Mouse (Mus musculus): Measurements from ENCODE around the gene Khnyn.
A peak's percentile ranks its signal among the peaks of the same experiment; 100 is the strongest.

Gene Khnyn

DNA sequence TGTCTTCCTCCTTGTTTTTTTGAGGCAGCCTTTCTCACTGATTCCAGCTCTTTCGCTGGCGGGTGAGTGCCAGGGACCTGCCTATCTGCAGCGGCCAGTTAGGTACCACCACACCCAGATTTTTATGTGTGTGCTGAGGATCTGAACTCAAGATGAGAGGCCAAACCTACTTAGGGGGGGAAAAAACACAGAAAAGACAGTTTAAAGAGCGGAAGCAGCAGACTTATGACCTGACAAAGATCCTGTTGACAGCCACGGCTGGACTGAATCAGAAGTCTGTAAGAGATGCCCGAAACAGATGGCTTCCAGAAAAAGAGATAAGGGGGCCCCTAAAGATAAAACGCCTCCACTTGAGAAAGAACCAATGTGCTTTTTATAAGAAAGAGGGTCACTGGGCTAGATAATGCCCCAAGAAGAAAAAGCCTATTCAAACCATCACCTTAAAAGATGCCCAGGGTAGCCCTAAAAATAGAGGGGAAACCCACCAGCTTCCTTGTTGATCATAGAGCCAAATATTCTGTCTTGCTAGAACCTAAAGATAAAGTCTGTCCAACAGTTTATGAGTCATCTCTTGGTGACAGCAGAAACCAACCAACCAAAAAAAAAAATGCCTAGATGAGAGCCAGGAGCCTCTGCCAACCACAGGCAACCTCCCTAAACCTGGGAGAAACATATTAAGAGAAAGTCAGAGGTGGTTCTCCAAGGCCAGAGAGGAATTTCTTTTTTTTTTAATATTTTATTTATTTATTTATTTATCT is 37.9 kb downstream of the Khnyn start:
- DNase-seq, result no peak

DNA sequence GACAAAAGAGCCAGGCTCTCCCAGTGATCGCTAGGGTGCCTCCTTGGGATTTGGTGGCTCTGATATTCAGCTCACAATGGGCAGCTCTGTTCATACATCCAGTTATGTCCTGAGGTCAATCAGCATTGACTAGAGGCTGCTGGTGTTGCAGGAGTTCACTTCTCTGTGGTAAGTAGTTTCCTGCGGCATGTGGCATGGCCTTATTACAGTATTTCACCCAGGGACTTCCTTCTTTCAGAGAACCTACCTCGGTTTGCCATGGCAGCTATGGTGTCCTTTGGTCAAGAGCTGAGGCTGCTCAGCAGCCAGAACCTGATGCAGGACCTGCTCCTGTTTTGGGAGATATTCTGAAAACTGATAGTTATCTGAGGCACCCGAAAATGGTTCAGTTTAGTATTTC is 42.1 kb downstream of the Khnyn start:
- DNase-seq, result no peak

DNA sequence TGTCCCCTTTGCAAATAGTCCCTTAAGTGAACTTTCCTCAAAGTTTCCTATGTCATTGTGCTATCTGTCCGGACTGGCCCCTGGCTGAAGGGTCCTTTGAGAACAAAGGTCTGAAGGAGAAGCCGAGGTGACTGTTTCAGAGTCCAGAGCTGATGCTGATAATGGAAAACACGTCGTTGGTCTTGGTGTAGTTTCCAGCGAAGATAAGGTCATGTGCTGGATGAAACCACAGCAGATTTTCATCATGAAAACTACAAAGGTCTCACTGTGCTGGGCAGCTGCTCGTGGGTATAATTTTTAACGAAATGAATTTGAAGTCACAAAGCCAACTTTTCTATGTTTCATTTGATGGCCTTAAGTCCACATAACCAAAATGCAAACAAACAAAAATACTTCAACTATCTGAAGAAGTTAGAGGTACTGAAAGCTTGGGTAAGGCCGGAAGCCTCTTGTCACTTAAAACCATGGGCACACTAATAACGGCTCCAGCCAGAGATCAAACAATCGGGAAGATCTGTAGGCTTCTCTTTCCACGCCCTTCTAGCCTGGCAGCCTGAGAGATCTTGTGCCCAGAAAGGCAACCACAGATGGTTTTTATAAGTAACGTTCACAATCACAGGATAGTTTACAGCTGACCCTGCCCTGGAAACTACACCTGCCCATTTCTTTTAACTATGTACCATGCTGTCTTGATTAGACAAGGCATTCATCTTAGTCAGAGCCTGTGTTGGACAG is 44.7 kb downstream of the Khnyn start:
- DNase-seq, result no peak

DNA sequence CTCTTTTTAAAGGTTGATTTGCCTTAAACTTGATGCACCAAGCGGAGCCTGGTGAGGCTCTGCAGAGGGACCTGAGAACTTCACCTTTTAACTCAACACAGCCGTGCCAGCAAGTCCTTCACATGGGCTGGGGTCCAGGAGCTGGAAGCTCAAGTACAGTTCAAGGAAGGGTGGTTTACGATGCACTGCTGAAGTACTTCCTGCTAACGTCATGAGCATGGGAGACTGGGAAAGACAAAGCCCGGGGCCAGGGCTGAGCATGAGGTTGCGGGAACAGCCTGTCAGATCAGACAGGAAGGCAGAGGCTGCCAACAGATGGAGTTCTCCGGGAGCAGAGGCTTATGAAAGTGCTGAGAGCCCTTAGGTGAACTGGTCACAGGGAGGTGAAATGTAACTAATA is 48.8 kb downstream of the Khnyn start:
- DNase-seq, result no peak

DNA sequence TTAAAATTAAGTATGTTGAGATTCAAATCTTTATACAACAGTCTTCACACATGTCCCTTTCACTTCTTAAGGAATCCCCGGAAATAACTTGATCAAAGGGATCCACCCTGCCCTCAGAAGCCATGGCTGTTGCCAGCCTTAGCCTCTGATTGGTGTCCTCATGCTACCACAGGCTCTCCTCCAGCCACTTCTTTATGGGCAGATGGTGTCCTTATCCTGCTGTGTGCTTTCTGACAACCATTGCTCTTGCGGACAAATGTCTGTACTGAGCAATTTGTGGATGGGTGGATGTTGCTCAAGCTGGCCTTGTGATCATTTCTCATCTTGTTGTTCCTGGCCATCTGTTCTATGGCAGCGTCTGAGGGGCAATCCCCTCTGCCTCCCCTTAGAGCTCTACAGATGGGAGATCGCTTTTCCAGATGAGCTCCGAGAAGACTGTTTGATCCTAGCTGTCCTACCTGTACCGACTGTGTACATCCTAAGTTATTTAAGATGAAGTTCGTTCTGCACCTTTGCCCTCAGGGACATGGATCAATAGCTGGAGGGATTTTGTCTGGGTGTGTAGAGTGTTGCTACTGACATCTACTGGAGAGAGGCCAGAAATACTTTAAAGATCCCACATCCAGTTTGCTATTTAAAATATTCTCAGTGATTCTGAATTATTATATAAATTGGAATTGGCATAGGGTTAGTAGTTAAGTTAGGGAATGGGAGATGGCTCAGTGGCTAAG is 55.5 kb downstream of the Khnyn start:
- DNase-seq, result peak; percentile 28

DNA sequence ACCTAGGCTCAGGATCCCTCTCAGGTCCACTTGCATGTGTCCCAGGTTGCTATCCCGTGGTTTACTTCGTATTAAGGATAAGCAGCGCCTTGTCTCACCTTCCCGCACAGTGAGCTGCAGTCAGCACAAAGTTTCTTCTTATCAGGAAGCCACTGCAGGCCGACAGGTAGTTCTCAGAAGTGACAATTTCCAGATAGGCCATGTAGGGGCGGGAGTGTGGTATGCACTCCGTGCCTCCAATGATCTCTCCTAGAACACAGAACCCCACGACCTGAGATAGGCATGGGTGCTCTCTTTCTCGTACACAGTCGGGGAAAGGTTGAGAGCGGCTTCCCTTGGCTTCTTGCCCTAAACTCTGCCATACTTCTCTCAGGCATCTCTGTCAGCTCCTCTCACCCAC is 58.9 kb downstream of the Khnyn start:
- no peak for DNase-seq

DNA sequence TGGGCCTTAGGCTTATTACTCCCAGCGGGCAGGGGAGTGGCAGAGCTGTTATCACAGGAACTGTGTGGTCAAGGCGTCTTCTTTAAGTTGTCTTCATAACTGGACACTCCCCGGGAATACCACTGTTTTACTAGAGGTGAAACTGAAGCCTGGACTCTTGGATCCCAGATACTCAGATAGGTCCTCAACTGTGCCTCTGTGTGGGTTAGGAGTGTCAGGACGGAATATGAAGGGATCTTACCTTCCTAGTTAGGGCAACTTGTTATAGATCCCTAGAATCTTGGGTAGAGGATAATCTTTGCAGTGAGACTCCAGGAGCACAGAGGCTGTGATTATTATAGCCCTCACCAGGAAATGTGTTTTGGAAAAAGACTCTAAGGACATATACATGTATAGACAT is 59.8 kb downstream of the Khnyn start, which contains the start of gene Cma1:
Gene Cma1, minus strand, starts transcription at position 101 of the 400 bp plus-strand sequence.
- no peak for DNase-seq

DNA sequence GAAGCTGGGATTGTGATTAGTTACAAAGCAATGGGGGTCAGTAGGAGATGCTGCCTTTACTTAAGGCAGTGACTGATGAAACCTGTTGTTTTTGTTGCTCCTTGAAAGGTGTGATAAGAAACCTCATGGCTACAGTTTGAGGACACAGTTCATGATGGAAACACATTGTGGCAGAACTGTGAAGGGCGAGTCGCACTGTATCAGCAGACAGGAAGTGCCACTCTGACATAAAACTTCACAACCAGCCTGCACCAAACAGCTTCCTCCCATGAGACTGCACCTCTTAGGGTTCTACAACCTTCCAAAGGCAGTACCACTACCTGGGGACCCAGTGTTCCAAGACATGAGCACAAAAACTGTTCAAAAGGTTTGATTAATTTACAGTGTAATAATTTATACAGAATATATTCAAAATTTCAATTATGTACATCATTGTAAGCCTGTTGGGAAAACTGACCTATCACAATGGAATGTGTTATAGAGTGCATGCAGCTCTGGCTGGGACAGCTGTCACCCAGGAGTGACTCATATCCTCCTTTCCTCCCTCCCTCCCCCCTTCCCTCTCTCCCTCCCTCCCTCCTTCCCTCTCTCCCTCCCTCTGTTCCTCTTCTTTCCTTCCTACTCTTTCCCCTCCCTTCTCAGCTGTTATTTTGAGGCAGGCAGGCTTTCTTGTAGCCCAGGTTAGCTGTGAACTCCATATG is 61.7 kb downstream of the Khnyn start:
- no peak for DNase-seq

Measured in cerebellum, adult 11-12 months (tissue).